Mouse (Mus musculus): Measurements from ENCODE around the gene Psip1. TPM values are rescaled to one million over a fixed set of nuclear protein-coding genes. Genes with fewer than 3 reads are reported as not detected.

Gene Psip1
- polyA plus RNA-seq, 1 experiment from 2014 or later: 99.9 TPM

DNA sequence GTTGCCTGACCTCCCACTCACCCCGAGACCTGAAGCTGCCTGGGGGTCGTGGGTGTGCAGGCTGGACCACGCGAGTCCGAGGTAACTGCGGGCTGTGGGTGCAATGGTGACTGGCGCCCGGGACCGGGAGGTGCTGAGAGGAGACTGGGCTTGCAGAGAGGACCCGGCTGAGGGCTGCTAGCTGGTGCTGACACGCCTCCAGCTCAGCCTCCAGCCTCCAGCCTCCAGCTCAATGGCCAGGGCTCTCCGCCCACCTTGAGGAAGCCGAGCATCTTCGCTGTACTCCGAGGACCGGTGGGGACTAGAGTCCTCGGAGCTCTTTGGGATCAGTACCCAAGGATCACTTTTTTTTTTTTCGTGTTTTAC, 39.4 kb upstream of the Psip1 start:
- ATAC-seq (ENCODE audit: insufficient number of reproducible peaks, insufficient read depth, low FRiP score, low read depth): peak; percentile 67
- no peaks in the 10 kb centered on the region for H3K27me3 ChIP-seq (ENCODE audit: control insufficient read depth, insufficient read depth, low read length)
- H3K27ac ChIP-seq (replicated peaks in 1 of 2; ENCODE audit: control insufficient read depth in 1 of 2, insufficient read depth in 1 of 2, low read depth in 2 of 2, low read length in 2 of 2): peak overlapping the region; percentile 80 to 87
- WGBS: under 1% methylated on average over 18 of the region's 18 CpGs
- no peaks in the 10 kb centered on the region for H3K36me3 ChIP-seq (ENCODE audit: control insufficient read depth, insufficient read depth, low read length)
- H3K4me3 ChIP-seq (ENCODE audit: control insufficient read depth in 1 of 2, insufficient read depth in 1 of 2, low read depth in 1 of 2, low read length in 2 of 2): peak overlapping the region; percentile 65 to 90
- peaks cover 0 to 5% of the 10 kb centered on the region in 2 experiments; a peak in 1 of 4 replicates for H3K4me1 ChIP-seq (ENCODE audit: control insufficient read depth in 2 of 2, insufficient read depth in 2 of 2, low read length in 2 of 2)
- H3K4me2 ChIP-seq (ENCODE audit: low read length): peak overlapping the region; percentile 88
- H3K9me3 ChIP-seq (ENCODE audit: control insufficient read depth, low read length): no peaks in the 10 kb centered on the region
- peak overlapping the region; percentile 73 for H3K9ac ChIP-seq (ENCODE audit: low read length)

GRCm38 (mm10) chr4:83524843-83525689, 38.8 kb upstream of the Psip1 start, which contains the start of gene Ccdc171:
Ccdc171 (plus strand) TSS chr4:83525545.
- no peaks in the 10 kb centered on the region for H3K9me3 ChIP-seq (ENCODE audit: control insufficient read depth, low read length)
- under 1% methylated on average over 73 of the region's 73 CpGs for WGBS
- H3K4me2 ChIP-seq (ENCODE audit: low read length): peak within 1 kb of the TSS; percentile 88
- peak within 1 kb of the TSS; percentile 87 to 94 for H3K27ac ChIP-seq (replicated peaks in 1 of 2; ENCODE audit: control insufficient read depth in 1 of 2, insufficient read depth in 1 of 2, low read depth in 2 of 2, low read length in 2 of 2)
- ATAC-seq (ENCODE audit: insufficient number of reproducible peaks, insufficient read depth, low FRiP score, low read depth): peak; percentile 94
- H3K27me3 ChIP-seq (ENCODE audit: control insufficient read depth, insufficient read depth, low read length): no peaks in the 10 kb centered on the region
- H3K4me3 ChIP-seq (ENCODE audit: control insufficient read depth in 1 of 2, insufficient read depth in 1 of 2, low read depth in 1 of 2, low read length in 2 of 2): peak within 1 kb of the TSS; percentile 65 to 90
- H3K36me3 ChIP-seq (ENCODE audit: control insufficient read depth, insufficient read depth, low read length): no peaks in the 10 kb centered on the region
- H3K4me1 ChIP-seq (ENCODE audit: control insufficient read depth in 2 of 2, insufficient read depth in 2 of 2, low read length in 2 of 2): peaks cover 0 to 5% of the 10 kb centered on the region in 2 experiments; a peak in 1 of 4 replicates
- peak within 1 kb of the TSS; percentile 83 for H3K9ac ChIP-seq (ENCODE audit: low read length)

GRCm38 (mm10) chr4:83524456-83524842, 38.2 kb upstream of the Psip1 start:
- Histone ChIP-seq H3K27me3 (ENCODE audit: control insufficient read depth, insufficient read depth, low read length) (no peaks in the 10 kb centered on the region), H3K4me2 (ENCODE audit: low read length) (peak overlapping the region; percentile 88), H3K4me1 (ENCODE audit: control insufficient read depth in 2 of 2, insufficient read depth in 2 of 2, low read length in 2 of 2) (peaks cover 0 to 5% of the 10 kb centered on the region in 2 experiments; a peak in 1 of 4 replicates), H3K9me3 (ENCODE audit: control insufficient read depth, low read length) (no peaks in the 10 kb centered on the region), H3K4me3 (ENCODE audit: control insufficient read depth in 1 of 2, insufficient read depth in 1 of 2, low read depth in 1 of 2, low read length in 2 of 2) (peak overlapping the region; percentile 65 to 84), H3K36me3 (ENCODE audit: control insufficient read depth, insufficient read depth, low read length) (no peaks in the 10 kb centered on the region), H3K9ac (ENCODE audit: low read length) (peak overlapping the region; percentile 83), H3K27ac (replicated peaks in 1 of 2; ENCODE audit: control insufficient read depth in 1 of 2, insufficient read depth in 1 of 2, low read depth in 2 of 2, low read length in 2 of 2) (peak overlapping the region; percentile 87 to 94; a peak in 3 of 4 replicates)
- ATAC-seq (ENCODE audit: insufficient number of reproducible peaks, insufficient read depth, low FRiP score, low read depth): no peak
- WGBS: 11% methylated on average over 6 of the region's 6 CpGs

GRCm38 (mm10) chr4:83522066-83522465, 35.8 kb upstream of the Psip1 start:
- H3K4me1 ChIP-seq (ENCODE audit: control insufficient read depth in 2 of 2, insufficient read depth in 2 of 2, low read length in 2 of 2): peaks cover 0 to 5% of the 10 kb centered on the region in 2 experiments; a peak in 1 of 4 replicates
- H3K36me3 ChIP-seq (ENCODE audit: control insufficient read depth, insufficient read depth, low read length): no peaks in the 10 kb centered on the region
- H3K4me3 ChIP-seq (ENCODE audit: control insufficient read depth in 1 of 2, insufficient read depth in 1 of 2, low read depth in 1 of 2, low read length in 2 of 2): no peak overlapping the region
- H3K9me3 ChIP-seq (ENCODE audit: control insufficient read depth, low read length): no peaks in the 10 kb centered on the region
- no peak overlapping the region for H3K27ac ChIP-seq (replicated peaks in 1 of 2; ENCODE audit: control insufficient read depth in 1 of 2, insufficient read depth in 1 of 2, low read depth in 2 of 2, low read length in 2 of 2)
- H3K9ac ChIP-seq (ENCODE audit: low read length): no peak overlapping the region
- ATAC-seq (ENCODE audit: insufficient number of reproducible peaks, insufficient read depth, low FRiP score, low read depth): no peak
- 44% methylated on average over 5 of the region's 5 CpGs for WGBS
- no peaks in the 10 kb centered on the region for H3K27me3 ChIP-seq (ENCODE audit: control insufficient read depth, insufficient read depth, low read length)
- H3K4me2 ChIP-seq (ENCODE audit: low read length): no peak overlapping the region

- Histone ChIP-seq H3K36me3 (ENCODE audit: control insufficient read depth, insufficient read depth, low read length) (no peaks in the 10 kb centered on the region), H3K4me2 (ENCODE audit: low read length) (no peak overlapping the region), H3K27me3 (ENCODE audit: control insufficient read depth, insufficient read depth, low read length) (no peaks in the 10 kb centered on the region), H3K9me3 (ENCODE audit: control insufficient read depth, low read length) (no peaks in the 10 kb centered on the region), H3K9ac (ENCODE audit: low read length) (no peak overlapping the region), H3K27ac (replicated peaks in 1 of 2; ENCODE audit: control insufficient read depth in 1 of 2, insufficient read depth in 1 of 2, low read depth in 2 of 2, low read length in 2 of 2) (no peak overlapping the region), H3K4me1 (ENCODE audit: control insufficient read depth in 2 of 2, insufficient read depth in 2 of 2, low read length in 2 of 2) (peaks cover 0 to 5% of the 10 kb centered on the region in 2 experiments; a peak in 1 of 4 replicates), H3K4me3 (ENCODE audit: control insufficient read depth in 1 of 2, insufficient read depth in 1 of 2, low read depth in 1 of 2, low read length in 2 of 2) (no peak overlapping the region)
- ATAC-seq (ENCODE audit: insufficient number of reproducible peaks, insufficient read depth, low FRiP score, low read depth): no peak
- WGBS: 76% methylated on average over 4 of the region's 4 CpGs
Observed at GRCm38 (mm10) chr4:83520308-83520707, 34.0 kb upstream of the Psip1 start.

DNA sequence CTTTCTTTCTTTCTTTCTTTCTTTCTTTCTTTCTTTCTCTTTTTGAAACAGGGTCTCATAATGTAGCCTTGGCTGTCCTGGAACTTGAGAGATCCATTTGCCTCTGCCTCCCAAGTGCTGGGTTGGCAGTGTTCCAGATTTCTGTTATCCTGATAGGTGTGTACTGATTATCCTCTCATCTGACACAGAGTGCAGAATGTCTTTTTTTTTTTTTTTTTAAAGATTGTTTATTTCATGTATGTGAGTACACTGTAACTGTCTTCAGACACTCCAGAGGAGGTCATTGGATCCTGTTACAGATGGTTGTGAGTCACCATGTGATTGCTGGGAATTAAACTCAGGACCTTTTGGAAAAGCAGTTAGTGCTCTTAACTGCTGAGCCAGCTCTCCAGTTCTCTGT, 33.5 kb upstream of the Psip1 start:
- Histone ChIP-seq H3K4me1 (ENCODE audit: control insufficient read depth in 2 of 2, insufficient read depth in 2 of 2, low read length in 2 of 2) (peaks cover 0 to 5% of the 10 kb centered on the region in 2 experiments; a peak in 1 of 4 replicates), H3K27me3 (ENCODE audit: control insufficient read depth, insufficient read depth, low read length) (no peaks in the 10 kb centered on the region), H3K36me3 (ENCODE audit: control insufficient read depth, insufficient read depth, low read length) (no peaks in the 10 kb centered on the region), H3K4me3 (ENCODE audit: control insufficient read depth in 1 of 2, insufficient read depth in 1 of 2, low read depth in 1 of 2, low read length in 2 of 2) (no peak overlapping the region), H3K27ac (replicated peaks in 1 of 2; ENCODE audit: control insufficient read depth in 1 of 2, insufficient read depth in 1 of 2, low read depth in 2 of 2, low read length in 2 of 2) (no peak overlapping the region), H3K9me3 (ENCODE audit: control insufficient read depth, low read length) (no peaks in the 10 kb centered on the region), H3K4me2 (ENCODE audit: low read length) (no peak overlapping the region), H3K9ac (ENCODE audit: low read length) (no peak overlapping the region)
- no peak for ATAC-seq (ENCODE audit: insufficient number of reproducible peaks, insufficient read depth, low FRiP score, low read depth)

DNA sequence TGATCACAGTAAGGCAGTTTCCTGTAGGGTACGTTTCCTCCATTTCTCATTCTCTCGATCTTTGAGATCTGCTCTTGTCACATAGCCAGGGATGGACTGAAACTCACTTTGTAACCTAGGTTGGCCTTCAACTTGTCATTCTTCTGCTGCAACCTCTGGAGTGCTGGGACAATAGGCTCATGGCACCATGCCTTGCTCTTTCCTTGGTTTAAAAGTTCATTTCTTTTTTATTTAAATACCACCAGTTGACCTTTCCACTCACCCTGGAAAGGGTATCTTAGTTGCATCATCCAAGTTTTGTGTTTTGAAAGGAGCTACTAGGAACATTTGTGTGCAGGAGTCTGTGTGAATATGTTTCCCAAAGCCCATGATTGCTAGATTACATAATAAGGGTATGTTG, 32.9 kb upstream of the Psip1 start:
- Histone ChIP-seq H3K9ac (ENCODE audit: low read length) (no peak overlapping the region), H3K27ac (replicated peaks in 1 of 2; ENCODE audit: control insufficient read depth in 1 of 2, insufficient read depth in 1 of 2, low read depth in 2 of 2, low read length in 2 of 2) (no peak overlapping the region), H3K9me3 (ENCODE audit: control insufficient read depth, low read length) (no peaks in the 10 kb centered on the region), H3K4me2 (ENCODE audit: low read length) (no peak overlapping the region), H3K36me3 (ENCODE audit: control insufficient read depth, insufficient read depth, low read length) (no peaks in the 10 kb centered on the region), H3K4me3 (ENCODE audit: control insufficient read depth in 1 of 2, insufficient read depth in 1 of 2, low read depth in 1 of 2, low read length in 2 of 2) (no peak overlapping the region), H3K4me1 (ENCODE audit: control insufficient read depth in 2 of 2, insufficient read depth in 2 of 2, low read length in 2 of 2) (0 out of 4 replicates have a peak, but pooled peaks cover 0 to under 1% of the 10 kb centered on the region in 2 experiments), H3K27me3 (ENCODE audit: control insufficient read depth, insufficient read depth, low read length) (no peaks in the 10 kb centered on the region)
- 79% methylated on average over 2 of the region's 2 CpGs for WGBS
- ATAC-seq (ENCODE audit: insufficient number of reproducible peaks, insufficient read depth, low FRiP score, low read depth): no peak

Measured in heart, embryonic 14.5 days (tissue).